Mouse (Mus musculus): ENCODE data around the gene Camk1.

GRCm38 (mm10) chr6:113344321-113344720, 537 bp upstream of the Camk1 start:
- TF ChIP-seq CTCF (IDR thresholded peaks at IDR 0.05) (no peak), POLR2A (IDR thresholded peaks at IDR 0.05; ENCODE audit: insufficient read depth, low read depth, low read length) (peak; percentile 8; the same call in 1 of the 2 replicates), EP300 (IDR thresholded peaks at IDR 0.05; ENCODE audit: insufficient read depth, low read depth, low read length) (peak; percentile 39; the same call in 1 of the 2 replicates)
